ENCODE assay signal across 26 mouse cellular contexts in genomic region chr16:36988066-36988465, GRCm38 (mm10). TPM values are rescaled to one million over a fixed set of nuclear protein-coding genes. Genes with fewer than 3 reads are reported as not detected.
A peak's percentile ranks its signal among the peaks of the same experiment; 100 is the strongest.
DNase-seq lines count a peak whose midpoint lies in the region; ATAC-seq and TF ChIP-seq lines count a peak whose summit lies in the region.
"Had no signal": no experiment of that assay in that cellular context is flagged by ENCODE, and none has a peak within 500 bp of the region (broad histone marks: within the 10 kb centered on the region; RNA-seq: fewer than 3 reads in every experiment).

No protein-coding gene starts in this region.

- TF ChIP-seq POLR2A in myocyte (IDR thresholded peaks at IDR 0.05; ENCODE audit: insufficient read length, low read depth): no peak

- H3K27ac ChIP-seq in heart, embryonic 15.5 days: no peak overlapping the region
- H3K27ac ChIP-seq: embryonic facial prominence, embryonic 13.5 days; forebrain, embryonic 12.5 days; hindbrain, embryonic 13.5 days; limb, embryonic 13.5 days; liver, embryonic 13.5 days; neural tube, embryonic 13.5 days had no signal

- peak overlapping the region; percentile 53; the same call in 1 of the 2 replicates for H3K4me3 ChIP-seq in heart, embryonic 15.5 days
- H3K4me3 ChIP-seq in myocyte: no peak overlapping the region
- H3K4me3 ChIP-seq: embryonic facial prominence, embryonic 13.5 days; erythroblast, embryonic 14.5 days; forebrain, embryonic 12.5 days; hindbrain, embryonic 13.5 days; limb, embryonic 13.5 days; liver, embryonic 13.5 days; megakaryocyte, embryonic 14.5 days; neural tube, embryonic 13.5 days had no signal

- H3K4me2 ChIP-seq in heart, embryonic 15.5 days: peak overlapping the region; percentile 57
- H3K4me2 ChIP-seq in myocyte (ENCODE audit: low read depth): peak overlapping the region; percentile 8
- H3K4me2 ChIP-seq: forebrain, embryonic 12.5 days; hindbrain, embryonic 13.5 days; limb, embryonic 13.5 days; liver, embryonic 13.5 days; lung, embryonic 14.5 days; neural tube, embryonic 13.5 days had no signal

- no peaks in the 10 kb centered on the region for H3K27me3 ChIP-seq in heart, embryonic 15.5 days
- no peaks in the 10 kb centered on the region for H3K27me3 ChIP-seq in myocyte (ENCODE audit: control insufficient read depth, insufficient read depth, insufficient read length)
- H3K27me3 ChIP-seq: embryonic facial prominence, embryonic 13.5 days; forebrain, embryonic 12.5 days; hindbrain, embryonic 13.5 days; limb, embryonic 13.5 days; liver, embryonic 13.5 days; megakaryocyte, embryonic 14.5 days; neural tube, embryonic 13.5 days had no signal

- no peaks in the 10 kb centered on the region for H3K9me3 ChIP-seq in heart, embryonic 15.5 days (replicated peaks)
- H3K9me3 ChIP-seq: embryonic facial prominence, embryonic 13.5 days; forebrain, embryonic 12.5 days; hindbrain, embryonic 13.5 days; limb, embryonic 13.5 days; liver, embryonic 13.5 days; neural tube, embryonic 13.5 days had no signal

- H3K4me1 ChIP-seq in heart, embryonic 15.5 days (replicated peaks): peaks cover 26% of the 10 kb centered on the region
- H3K4me1 ChIP-seq: forebrain, embryonic 12.5 days; hindbrain, embryonic 13.5 days; liver, embryonic 13.5 days; neural tube, embryonic 13.5 days had no signal

- no peak overlapping the region for H3ac ChIP-seq in myocyte (ENCODE audit: control insufficient read depth, insufficient read length)

- no peaks in the 10 kb centered on the region for H3K36me3 ChIP-seq in heart, embryonic 15.5 days
- no peaks in the 10 kb centered on the region for H3K36me3 ChIP-seq in myocyte (ENCODE audit: control insufficient read depth, insufficient read depth)
- H3K36me3 ChIP-seq: embryonic facial prominence, embryonic 13.5 days; forebrain, embryonic 12.5 days; hindbrain, embryonic 13.5 days; limb, embryonic 13.5 days; liver, embryonic 13.5 days; neural tube, embryonic 13.5 days had no signal

- ATAC-seq in heart, embryonic 15.5 days (replicated peaks; ENCODE audit: insufficient number of reproducible peaks, insufficient read depth, low FRiP score, low read depth): no peak
- ATAC-seq: CD4-positive, CD25-positive, alpha-beta regulatory T cell, adult 4 months had no signal

- no peak overlapping the region for H3K9ac ChIP-seq in heart, embryonic 15.5 days
- H3K9ac ChIP-seq: embryonic facial prominence, embryonic 13.5 days; forebrain, embryonic 12.5 days; hindbrain, embryonic 13.5 days; limb, embryonic 13.5 days; liver, embryonic 13.5 days; lung, embryonic 14.5 days; neural tube, embryonic 13.5 days had no signal

- DNase-seq in heart, adult 11 months: peak; percentile 30
- no peak for DNase-seq in heart, postnatal 4 days
- no peak for DNase-seq in heart, postnatal 10 days
- DNase-seq in kidney, adult 9 months: peak; percentile 89
- DNase-seq in kidney, postnatal 4 days: no peak
- DNase-seq in right cerebral cortex, adult 18-20 months: no peak
- DNase-seq: adrenal gland, postnatal 14 days; cerebellum, adult 2 months; cerebellum, postnatal 36 days; embryo, embryonic 11 days; layer of hippocampus, adult 9-11 months; liver, embryonic 13.5 days; lung, embryonic 14.5 days; lung, postnatal 36 days; midbrain, embryonic 14.5 days; retina, postnatal 1 day had no signal

- H3K79me2 ChIP-seq in myocyte (ENCODE audit: control insufficient read depth, insufficient read depth): no peaks in the 10 kb centered on the region

- intact Hi-C loops in heart, postnatal 10 days (cut with DNase I): loop anchor here (5.0 kb wide), 1 partner anchor 41 kb away; no protein-coding TSS in a partner anchor

TF ChIP-seq in myocyte, 11 proteins besides CTCF, POLR2A, EP300 and RAD21:
- TF ChIP-seq REST (IDR thresholded peaks at IDR 0.05; ENCODE audit: insufficient read depth, insufficient read length): no peak

RNA-seq across cellular contexts. Expression of gene Fbxo40, which starts 2.2 kb away (rescaled TPM):
- 10 to 100 TPM; 85.0 to 86.7 TPM for total RNA-seq in heart, postnatal 4 days (2021)
- 11.4 and 13.8 TPM in 2 replicates for polyA plus RNA-seq in heart, embryonic 15.5 days (2015; fragmentation: Nextera tagmentation; extraction: Ambion mirVana)
- total RNA-seq in heart, postnatal 10 days (2021): 100 to 1,000 TPM; 129 to 131 TPM
- 1.3 TPM for polyA plus RNA-seq in myocyte (2012; fragmentation: generic; extraction: Trizol)
- polyA plus RNA-seq: embryonic facial prominence, embryonic 13.5 days; erythroblast, embryonic 14.5 days; forebrain, embryonic 12.5 days; hindbrain, embryonic 13.5 days; liver, embryonic 13.5 days; lung, embryonic 14.5 days; midbrain, embryonic 14.5 days had no signal

RNA-seq across cellular contexts. Expression of gene Polq, which starts 23.5 kb away (rescaled TPM):
- total RNA-seq in heart, postnatal 4 days (2021): 1 to 10 TPM; 7.0 to 7.4 TPM
- 3.4 and 4.8 TPM in 2 replicates for polyA plus RNA-seq in heart, embryonic 15.5 days (2015; fragmentation: Nextera tagmentation; extraction: Ambion mirVana)
- total RNA-seq in heart, postnatal 10 days (2021): 1 to 10 TPM; 1.8 to 2.2 TPM
- 0.73 TPM for polyA plus RNA-seq in myocyte (2012; fragmentation: generic; extraction: Trizol)

RNA-seq across cellular contexts. Expression of gene Hcls1, which starts 53.3 kb away (rescaled TPM):
- total RNA-seq in heart, postnatal 4 days (2021): 1 to 10 TPM; 7.0 to 7.1 TPM
- 4.7 and 12.7 TPM in 2 replicates for polyA plus RNA-seq in heart, embryonic 15.5 days (2015; fragmentation: Nextera tagmentation; extraction: Ambion mirVana)
- 10 to 100 TPM in 1 of 2 experiments, 1 to 10 TPM in 1; 9.9 to 10.2 TPM for total RNA-seq in heart, postnatal 10 days (2021)
- 0.02 TPM for polyA plus RNA-seq in myocyte (2012; fragmentation: generic; extraction: Trizol)

Comparison
In these comparisons a context has a peak if more than half of its experiments do, and no peak if none do; other contexts are left out.
1. DNase-seq: peak in heart, adult 11 months (single experiment) and kidney, adult 9 months (single experiment); none in heart, postnatal 4 days (single experiment), heart, postnatal 10 days (0 of 2), kidney, postnatal 4 days (0 of 2) and right cerebral cortex, adult 18-20 months (single experiment).